Mouse (Mus musculus) lung, postnatal 0 days (tissue): ENCODE measurements around the gene Olfr288.

Source experiments
- CTCF ChIP-seq: IDR thresholded peaks from 2 replicates; pipeline ENCODE4 v1.5.1; 2016; ENCODE audit warnings: antibody characterized with exemption, mild to moderate bottlenecking
- EP300 ChIP-seq: IDR thresholded peaks from 2 replicates; pipeline ENCODE4 v1.6.1; 2016; ENCODE audit warnings: antibody characterized with exemption, mild to moderate bottlenecking, control low read depth

GRCm38 (mm10) chr15:98162561-98162960 is 32.8 kb downstream of the Olfr288 start:
- TF ChIP-seq CTCF, result no peak
- no peak for TF ChIP-seq EP300
